Mouse (Mus musculus): ENCODE data around the gene L3mbtl1.

GRCm38 (mm10) chr2:162993881-162994616 is 50.8 kb downstream of the L3mbtl1 start:
- TF ChIP-seq POLR2A (IDR thresholded peaks at IDR 0.05; ENCODE audit: extremely low read depth, insufficient read depth, low read length), result no peak
- no peak for TF ChIP-seq CTCF (IDR thresholded peaks at IDR 0.05; ENCODE audit: low read depth, low read length)
